Mouse (Mus musculus) heart, embryonic 14.5 days (tissue): Measurements from ENCODE around the gene Casp6. TPM values are rescaled to one million over a fixed set of nuclear protein-coding genes. Genes with fewer than 3 reads are reported as not detected.

Experiments
- ATAC-seq: fragments of 200-750 bp; cut with Nextera tagmentation; 2 replicates; pipeline ENCODE4 v1.8.0; 2017; ENCODE audit warnings: low read depth, moderate TSS enrichment; ENCODE audit not compliant: insufficient number of reproducible peaks, insufficient read depth, low FRiP score
- H3K27ac ChIP-seq, 2 experiments: fragments of 200-500 bp in 1 of 2; fragments of 300-500 bp in 1 of 2; sonication (generic) in 1 of 2; replicated peaks in 1 of 2; 2 replicates each; pipeline ENCODE4 v1.5.1; 2012 to 2014; ENCODE audit warnings: low read depth in 2 of 2, low read length in 2 of 2, control low read depth in 1 of 2, mild to moderate bottlenecking in 1 of 2, mixed read lengths in 1 of 2; ENCODE audit not compliant: control insufficient read depth in 1 of 2, insufficient read depth in 1 of 2
- H3K27me3 ChIP-seq: fragments of 300-500 bp; sonication (generic); 2 replicates; pipeline ENCODE4 v1.6.1; 2014; ENCODE audit warnings: mild to moderate bottlenecking, low read length, control low read depth; ENCODE audit not compliant: control insufficient read depth, insufficient read depth
- H3K36me3 ChIP-seq: fragments of 300-500 bp; sonication (generic); 2 replicates; pipeline ENCODE4 v1.6.1; 2014; ENCODE audit warnings: mild to moderate bottlenecking, control low read depth, low read length, mixed read lengths; ENCODE audit not compliant: control insufficient read depth, insufficient read depth
- H3K4me1 ChIP-seq, 2 experiments: fragments of 200-500 bp in 1 of 2; fragments of 300-500 bp in 1 of 2; sonication (generic) in 1 of 2; 2 replicates each; pipeline ENCODE4 v1.6.1; 2012 to 2014; ENCODE audit warnings: low read length in 2 of 2, control low read depth in 1 of 2, mixed read lengths in 1 of 2; ENCODE audit not compliant: control insufficient read depth in 2 of 2, insufficient read depth in 2 of 2
- H3K4me2 ChIP-seq: fragments of 300-500 bp; sonication (generic); 2 replicates; pipeline ENCODE4 v1.6.1; 2014; ENCODE audit warnings: mild to moderate bottlenecking, low read length
- H3K4me3 ChIP-seq, 2 experiments: fragments of 200-500 bp in 1 of 2; fragments of 300-500 bp in 1 of 2; sonication (generic) in 1 of 2; 2 replicates each; pipeline ENCODE4 v1.5.1; 2012 to 2014; ENCODE audit warnings: low read length in 2 of 2, mild to moderate bottlenecking in 2 of 2, control low read depth in 1 of 2, low read depth in 1 of 2, moderate library complexity in 1 of 2; ENCODE audit not compliant: control insufficient read depth in 1 of 2, insufficient read depth in 1 of 2
- H3K9ac ChIP-seq: fragments of 300-500 bp; sonication (generic); 2 replicates; pipeline ENCODE4 v1.6.1; 2014; ENCODE audit warnings: mild to moderate bottlenecking, low read length
- H3K9me3 ChIP-seq: fragments of 300-500 bp; sonication (generic); 2 replicates; pipeline ENCODE4 v1.6.1; 2016; ENCODE audit warnings: low read length, control low read depth; ENCODE audit not compliant: control insufficient read depth
- WGBS: fragments of 180-500 bp; shearing (Covaris S2); extraction: QIAGEN DNeasy Blood & Tissue Kit; methylation state at CpG from one replicate; pipeline ENCODE4 v1.1.7; 2014; 5-methylcytosine and 5-hydroxymethylcytosine counted together
- polyA plus RNA-seq: library from polyadenylated mRNA; unstranded; fragments of >200 nt; fragmentation: Nextera tagmentation; extraction: Ambion mirVana; gene quantifications from 2 replicates; pipeline ENCODE4 v1.2.1, GENCODE M21; 2014

The Casp6 gene
- polyA plus RNA-seq, 1 experiment from 2014 or later = 74.2 TPM

DNA sequence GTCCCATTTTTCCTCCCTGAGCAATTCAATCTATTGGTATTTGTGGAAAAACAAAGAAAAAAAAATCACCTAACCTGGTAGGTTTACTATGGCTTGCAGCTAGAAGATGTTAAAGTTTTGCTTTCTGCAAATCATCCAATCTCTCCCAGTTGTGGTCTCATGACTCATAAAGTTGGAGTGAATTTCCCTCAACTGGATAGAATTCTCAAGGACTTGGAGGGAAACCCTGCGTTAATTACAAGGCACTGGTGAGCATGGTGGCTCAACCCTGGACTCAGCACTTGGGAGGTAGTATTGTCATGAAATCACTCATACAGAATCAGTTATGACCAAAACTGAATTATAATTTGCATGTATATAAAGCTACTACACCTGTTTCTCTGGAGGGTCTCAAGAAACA, 40.1 kb downstream of the Casp6 start:
- Histone ChIP-seq H3K27me3 (no peaks in the 10 kb centered on the region), H3K36me3 (no peaks in the 10 kb centered on the region), H3K9me3 (no peaks in the 10 kb centered on the region), H3K4me3 (no peak overlapping the region), H3K27ac (no peak overlapping the region), H3K4me2 (no peak overlapping the region), H3K4me1 (no peaks in the 10 kb centered on the region), H3K9ac (no peak overlapping the region)
- no peak for ATAC-seq
- 90% methylated on average over 1 of the region's 1 CpGs for WGBS

DNA sequence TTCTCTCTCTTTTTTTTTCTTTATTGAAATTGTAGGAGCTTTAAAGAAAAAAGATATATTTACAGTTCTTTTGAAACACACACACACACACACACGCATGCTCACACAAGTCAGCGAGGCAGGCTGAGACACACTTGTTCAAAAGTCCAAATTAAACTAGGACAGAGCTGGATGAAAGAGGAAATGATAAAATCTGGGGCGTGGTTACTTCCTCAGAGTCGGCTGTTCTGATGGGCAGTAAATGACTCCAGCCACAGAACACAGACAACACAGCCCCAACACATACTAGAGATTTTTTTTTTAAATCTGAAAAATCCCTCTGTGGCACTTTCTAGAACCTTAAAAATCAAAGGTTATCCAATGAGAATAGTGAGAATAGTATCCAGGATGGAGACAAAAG, 42.6 kb downstream of the Casp6 start:
- no peak for ATAC-seq

DNA sequence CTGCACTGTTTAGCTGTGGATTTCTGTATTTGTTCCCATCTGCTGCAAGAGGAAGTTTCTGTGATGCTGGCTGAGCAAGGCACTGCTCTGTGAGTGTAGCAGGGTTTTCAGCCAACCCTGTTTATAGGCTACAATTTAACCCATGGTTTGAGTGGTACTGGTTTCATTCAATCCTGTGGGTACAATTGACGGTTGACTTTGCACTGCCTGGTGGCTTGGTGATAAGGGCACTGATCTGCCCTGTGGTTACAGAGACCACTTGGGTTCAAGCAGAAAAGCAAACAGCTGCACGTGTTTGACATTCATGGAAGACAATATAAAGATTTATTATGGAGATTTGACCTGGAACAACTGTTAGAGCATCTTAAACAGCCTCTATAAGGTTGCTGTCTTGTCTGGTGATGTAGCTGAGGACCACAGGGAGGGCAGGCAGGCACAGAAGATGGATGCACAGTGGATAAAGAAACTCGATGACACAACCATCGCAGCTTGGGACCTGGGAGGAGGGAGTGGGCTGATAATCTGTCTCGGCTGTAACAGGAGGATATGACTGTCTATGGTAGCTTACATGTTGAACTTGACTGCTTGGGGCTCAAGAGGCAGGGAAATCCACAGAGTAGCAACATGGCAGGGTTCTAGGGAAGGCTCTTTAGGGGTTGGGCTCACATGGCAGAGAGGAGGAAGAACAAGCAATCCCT, 45.1 kb downstream of the Casp6 start:
- Histone ChIP-seq H3K27ac (no peak overlapping the region), H3K4me3 (no peak overlapping the region), H3K9me3 (no peaks in the 10 kb centered on the region), H3K4me2 (no peak overlapping the region), H3K36me3 (no peaks in the 10 kb centered on the region), H3K4me1 (no peaks in the 10 kb centered on the region), H3K9ac (no peak overlapping the region), H3K27me3 (no peaks in the 10 kb centered on the region)
- 59% methylated on average over 5 of the region's 5 CpGs for WGBS
- ATAC-seq = no peak

More for the DNA sequence above, 42.6 kb downstream of the Casp6 start:
- Histone ChIP-seq H3K4me3 (no peak overlapping the region), H3K4me2 (no peak overlapping the region), H3K36me3 (no peaks in the 10 kb centered on the region), H3K9me3 (no peaks in the 10 kb centered on the region), H3K27me3 (no peaks in the 10 kb centered on the region), H3K27ac (no peak overlapping the region), H3K4me1 (no peaks in the 10 kb centered on the region), H3K9ac (no peak overlapping the region)
- 56% methylated on average over 4 of the region's 4 CpGs for WGBS

DNA sequence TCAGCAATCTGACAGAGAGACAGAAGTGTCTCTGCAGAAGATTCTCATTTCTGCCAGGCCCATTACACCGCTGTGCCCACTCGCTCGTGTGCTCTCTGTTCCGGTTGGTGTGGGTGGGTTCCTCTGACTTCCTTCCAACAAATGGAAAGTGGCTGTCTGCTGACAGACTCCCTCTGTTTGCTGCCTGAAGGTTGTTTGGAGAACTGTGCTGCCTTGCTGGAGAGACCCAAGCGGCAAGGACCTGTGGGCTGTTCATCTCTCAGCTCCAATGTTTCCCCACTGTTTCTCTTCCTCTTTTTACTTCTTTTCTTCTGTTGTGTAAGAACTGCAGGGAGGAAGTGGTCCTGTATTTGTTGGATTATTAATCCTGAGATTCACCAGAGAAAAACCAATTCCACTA, 47.1 kb downstream of the Casp6 start:
- Histone ChIP-seq H3K9ac (no peak overlapping the region), H3K9me3 (no peaks in the 10 kb centered on the region), H3K4me2 (no peak overlapping the region), H3K4me3 (no peak overlapping the region), H3K4me1 (no peaks in the 10 kb centered on the region), H3K27me3 (no peaks in the 10 kb centered on the region), H3K36me3 (no peaks in the 10 kb centered on the region), H3K27ac (no peak overlapping the region)
- no peak for ATAC-seq
- WGBS = 72% methylated on average over 5 of the region's 5 CpGs

- H3K4me3 ChIP-seq = no peak overlapping the region
- H3K27ac ChIP-seq = no peak overlapping the region
- no peaks in the 10 kb centered on the region for H3K36me3 ChIP-seq
- no peaks in the 10 kb centered on the region for H3K27me3 ChIP-seq
- H3K9ac ChIP-seq = no peak overlapping the region
- H3K9me3 ChIP-seq = no peaks in the 10 kb centered on the region
- no peaks in the 10 kb centered on the region for H3K4me1 ChIP-seq
- ATAC-seq = no peak
- no peak overlapping the region for H3K4me2 ChIP-seq
- WGBS = 80% methylated on average over 5 of the region's 5 CpGs
These were observed 48.0 kb downstream of the Casp6 start for GRCm38 (mm10) chr3:129949158-129949773.

DNA sequence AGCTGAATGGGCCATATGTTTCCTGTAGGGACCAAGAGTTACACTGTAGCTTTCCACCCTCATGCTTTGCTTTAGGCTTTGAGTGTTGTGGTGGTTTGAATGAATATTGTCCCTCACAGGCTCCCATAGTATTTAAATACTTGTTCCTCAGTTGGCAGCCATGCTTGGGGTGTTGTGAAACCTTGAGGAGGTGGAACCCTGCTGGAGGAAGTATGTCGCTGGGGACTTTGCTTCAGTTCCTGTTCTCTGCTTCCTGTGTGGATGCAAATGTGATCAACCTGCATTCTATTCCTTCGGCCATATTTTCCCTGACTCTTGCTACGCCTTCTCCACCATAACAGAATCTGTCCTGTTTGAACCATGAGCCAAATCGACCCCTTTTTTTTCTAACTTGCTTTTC, 52.1 kb downstream of the Casp6 start:
- ATAC-seq = no peak
- H3K9ac ChIP-seq = no peak overlapping the region
- H3K4me2 ChIP-seq = no peak overlapping the region
- H3K9me3 ChIP-seq = no peaks in the 10 kb centered on the region
- no peaks in the 10 kb centered on the region for H3K27me3 ChIP-seq
- no peaks in the 10 kb centered on the region for H3K36me3 ChIP-seq
- H3K4me3 ChIP-seq = no peak overlapping the region
- WGBS = 82% methylated on average over 4 of the region's 4 CpGs
- no peak overlapping the region for H3K27ac ChIP-seq
- H3K4me1 ChIP-seq = no peaks in the 10 kb centered on the region

GRCm38 (mm10) chr3:129962533-129962932, 61.3 kb downstream of the Casp6 start:
- Histone ChIP-seq H3K4me1 (no peaks in the 10 kb centered on the region), H3K4me3 (no peak overlapping the region), H3K9ac (no peak overlapping the region), H3K9me3 (no peaks in the 10 kb centered on the region), H3K4me2 (no peak overlapping the region), H3K36me3 (no peaks in the 10 kb centered on the region), H3K27me3 (no peaks in the 10 kb centered on the region), H3K27ac (no peak overlapping the region)
- 80% methylated on average over 8 of the region's 8 CpGs for WGBS
- ATAC-seq = no peak
